Mouse (Mus musculus) liver, adult 2 months (tissue): ENCODE measurements at regions not wholly inside any gene's neighbourhood (a gene's known extent, or its start where the extent isn't known, plus 50 kb on each side); places are given as distances from the start of the nearest gene placed in this dataset.
A peak's percentile ranks its signal among the peaks of the same experiment; 100 is the strongest.
"Not testable (repeated sequence)": the region's sequence is repeated elsewhere in the genome, so short reads cannot be mapped to it uniquely, and the experiment has no call there.

Experiments
- DNase-seq: peaks from one replicate; pipeline ENCODE4 v3.0.0-alpha.2; 2011; ENCODE audit warnings: low read depth, low spot score; ENCODE audit errors: extremely low read depth
- H3K27ac ChIP-seq: fragments of 200-500 bp; replicated peaks from 2 replicates; pipeline ENCODE4 v1.5.1; 2012; ENCODE audit warnings: low read depth, mild to moderate bottlenecking, control low read depth, inconsistent platforms, low read length; ENCODE audit not compliant: insufficient read depth
- H3K27me3 ChIP-seq: fragments of 200-500 bp; 2 replicates; pipeline ENCODE4 v1.6.1; 2012; ENCODE audit warnings: mild to moderate bottlenecking, moderate library complexity, low read length, inconsistent platforms; ENCODE audit not compliant: control insufficient read depth, insufficient read depth
- H3K36me3 ChIP-seq: fragments of 200-500 bp; 2 replicates; pipeline ENCODE4 v1.6.1; 2012; ENCODE audit warnings: low read length, inconsistent platforms; ENCODE audit not compliant: control insufficient read depth, insufficient read depth
- H3K4me1 ChIP-seq: fragments of 200-500 bp; 2 replicates; pipeline ENCODE4 v1.6.1; 2011; ENCODE audit warnings: low read length; ENCODE audit not compliant: control insufficient read depth, insufficient read depth
- H3K4me3 ChIP-seq: fragments of 200-500 bp; 2 replicates; pipeline ENCODE4 v1.5.1; 2011; ENCODE audit warnings: low read depth, mild to moderate bottlenecking, control low read depth, low read length, moderate library complexity; ENCODE audit not compliant: insufficient read depth
- H3K79me2 ChIP-seq: fragments of 200-500 bp; 2 replicates; pipeline ENCODE4 v1.6.1; 2012; ENCODE audit warnings: inconsistent platforms, mild to moderate bottlenecking, low read length, moderate library complexity; ENCODE audit not compliant: control insufficient read depth, insufficient read depth
- H3K9ac ChIP-seq: fragments of 200-500 bp; 2 replicates; pipeline ENCODE4 v1.6.1; 2012; ENCODE audit warnings: low read depth, mild to moderate bottlenecking, control low read depth, inconsistent platforms, low read length
- CTCF ChIP-seq: fragments of 200-500 bp; IDR thresholded peaks from 2 replicates; pipeline ENCODE4 v1.5.1; 2011; ENCODE audit warnings: low read depth, low read length, control low read depth
- POLR2A ChIP-seq: fragments of 200-500 bp; IDR thresholded peaks from 2 replicates; pipeline ENCODE4 v1.6.1; 2011; ENCODE audit warnings: low read length, control low read depth; ENCODE audit not compliant: insufficient read depth; ENCODE audit errors: extremely low read depth
- WGBS: fragments of 180-500 bp; shearing (Covaris S2); methylation state at CpG from one replicate; pipeline ENCODE4 v1.1.7; 2018; 5-methylcytosine and 5-hydroxymethylcytosine counted together

DNA sequence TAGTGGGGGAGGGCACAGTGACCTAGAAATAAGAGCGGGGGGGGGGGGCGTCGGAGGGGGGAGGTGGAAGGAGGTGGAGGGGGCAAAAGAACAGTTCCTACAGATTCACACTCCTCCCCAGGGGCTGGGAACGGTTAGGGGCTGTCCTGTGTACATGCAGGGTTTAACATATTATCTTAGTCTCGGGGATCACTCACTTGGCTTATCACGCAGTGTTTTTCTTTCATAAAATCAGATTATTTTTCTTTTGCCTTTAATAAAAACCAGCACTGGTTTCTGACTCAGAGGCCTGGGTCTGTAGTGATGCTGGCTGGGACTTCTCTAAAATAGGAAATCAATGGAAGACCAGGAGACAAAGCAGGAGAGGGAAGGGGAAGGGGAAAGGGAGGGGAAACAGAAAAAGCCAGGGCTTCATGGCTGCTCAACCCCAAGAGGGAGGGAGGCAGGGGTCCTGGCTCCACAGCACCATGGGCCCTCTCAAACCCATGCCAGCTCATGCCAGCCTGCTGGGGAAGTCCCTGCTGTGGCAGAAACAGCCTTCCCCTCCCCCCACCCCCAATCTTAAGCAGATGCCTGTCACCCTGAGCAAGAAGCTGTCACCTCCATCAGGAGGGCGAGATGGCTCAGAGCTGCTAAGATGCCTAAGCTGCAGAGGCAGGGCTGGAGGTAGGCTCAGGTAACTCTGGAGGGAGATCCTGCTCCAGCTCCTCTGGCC, 108.3 kb upstream of the Syt13 start:
- no peak overlapping the region for H3K27ac ChIP-seq
- no peak for DNase-seq
- TF ChIP-seq POLR2A (no peak), CTCF (no peak)
- no peaks in the 10 kb centered on the region for H3K36me3 ChIP-seq
- no peaks in the 10 kb centered on the region for H3K4me1 ChIP-seq
- WGBS, result 34% methylated on average over 7 of the region's 7 CpGs
- no peak overlapping the region for H3K9ac ChIP-seq
- no peak overlapping the region for H3K4me3 ChIP-seq
- H3K79me2 ChIP-seq, result no peaks in the 10 kb centered on the region
- H3K27me3 ChIP-seq, result no peaks in the 10 kb centered on the region

DNA sequence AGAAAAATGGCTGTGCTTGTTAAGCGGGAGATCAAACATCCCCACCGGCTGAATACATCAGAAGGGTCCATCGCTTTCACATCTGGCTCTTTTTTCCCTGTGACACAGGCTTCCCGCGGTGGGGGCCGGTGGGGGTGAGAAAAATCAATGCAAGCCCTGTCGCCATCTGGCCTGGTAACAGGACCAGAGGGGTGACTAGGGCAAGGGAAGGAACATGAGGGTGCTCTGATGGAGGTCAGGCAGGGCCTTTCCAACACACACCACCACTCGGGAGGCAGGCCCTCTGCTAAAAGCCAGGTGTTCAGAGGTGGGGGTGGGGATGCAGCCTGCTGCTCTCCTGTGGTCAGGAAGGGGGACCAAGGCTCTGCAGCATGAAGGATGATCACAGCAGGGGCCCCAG, 107.5 kb upstream of the Syt13 start:
- TF ChIP-seq CTCF, result no peak
- no peak for TF ChIP-seq POLR2A
- no peak for DNase-seq
- Histone ChIP-seq H3K27me3 (no peaks in the 10 kb centered on the region), H3K27ac (no peak overlapping the region), H3K4me1 (no peaks in the 10 kb centered on the region), H3K9ac (no peak overlapping the region), H3K79me2 (no peaks in the 10 kb centered on the region), H3K4me3 (no peak overlapping the region), H3K36me3 (no peaks in the 10 kb centered on the region)
- WGBS, result 20% methylated on average over 8 of the region's 8 CpGs

GRCm38 (mm10) chr2:92808121-92808520, 106.8 kb upstream of the Syt13 start:
- no peaks in the 10 kb centered on the region for H3K4me1 ChIP-seq
- no peaks in the 10 kb centered on the region for H3K36me3 ChIP-seq
- no peak overlapping the region for H3K9ac ChIP-seq
- H3K4me3 ChIP-seq, result no peak overlapping the region
- 63% methylated on average over 4 of the region's 4 CpGs for WGBS
- H3K79me2 ChIP-seq, result no peaks in the 10 kb centered on the region
- H3K27me3 ChIP-seq, result no peaks in the 10 kb centered on the region
- TF ChIP-seq POLR2A (no peak), CTCF (no peak)
- DNase-seq, result no peak
- H3K27ac ChIP-seq, result no peak overlapping the region

DNA sequence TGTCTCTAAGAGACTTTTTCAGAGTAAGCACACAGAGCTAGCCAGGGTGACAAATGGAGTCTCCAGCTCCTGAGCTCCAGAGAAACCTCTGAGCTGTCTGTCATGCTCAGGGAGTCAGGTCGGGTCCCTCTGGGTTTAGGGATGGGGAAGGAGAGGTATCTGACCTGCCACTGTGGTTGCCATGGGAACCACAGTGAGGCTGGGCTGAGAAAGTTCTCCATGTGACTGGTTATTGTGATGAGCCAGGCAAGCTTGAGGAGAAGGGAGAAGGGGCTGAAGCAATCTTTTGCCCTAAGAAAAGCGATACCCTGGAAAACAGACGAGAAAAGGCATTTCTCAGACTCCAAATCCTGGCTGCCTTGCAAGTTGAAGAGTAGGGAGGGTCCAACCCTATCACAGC, 105.7 kb upstream of the Syt13 start:
- TF ChIP-seq POLR2A (no peak), CTCF (no peak)
- H3K9ac ChIP-seq, result no peak overlapping the region
- no peaks in the 10 kb centered on the region for H3K4me1 ChIP-seq
- no peaks in the 10 kb centered on the region for H3K27me3 ChIP-seq
- DNase-seq, result no peak
- no peak overlapping the region for H3K4me3 ChIP-seq
- no peak overlapping the region for H3K27ac ChIP-seq
- WGBS, result 39% methylated on average over 3 of the region's 3 CpGs
- H3K79me2 ChIP-seq, result no peaks in the 10 kb centered on the region
- no peaks in the 10 kb centered on the region for H3K36me3 ChIP-seq

DNA sequence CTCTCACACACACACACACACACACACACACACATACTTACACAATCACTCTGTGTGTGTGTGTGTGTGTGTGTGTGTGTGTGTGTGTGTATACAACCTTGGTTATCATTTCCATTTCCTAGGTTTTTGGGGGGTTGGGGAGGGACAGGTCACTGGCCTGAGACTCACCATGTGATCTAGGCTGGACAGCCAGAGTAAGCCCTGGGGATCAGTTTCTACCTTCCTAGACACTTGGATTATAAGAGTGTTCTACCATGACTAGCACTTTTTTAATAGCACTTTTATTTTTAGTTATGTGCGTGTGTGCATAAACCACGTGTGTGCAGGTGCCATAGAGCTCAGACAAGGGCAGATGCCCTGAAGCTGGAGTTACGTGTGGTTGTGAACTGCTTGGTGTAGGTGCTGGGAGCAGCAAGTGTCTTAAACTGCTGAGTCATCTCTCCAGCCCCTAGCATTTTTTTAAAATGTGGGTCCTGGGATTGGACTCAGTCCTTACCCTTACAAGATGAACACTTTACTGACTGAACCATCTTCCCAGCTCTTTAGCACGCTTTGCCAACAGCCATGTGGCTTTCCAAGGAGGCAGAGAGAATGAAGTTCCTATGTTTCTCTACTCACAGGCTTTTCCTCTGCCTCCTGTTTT, 105.1 kb upstream of the Syt13 start:
- TF ChIP-seq POLR2A (no peak), CTCF (no peak)
- H3K36me3 ChIP-seq, result no peaks in the 10 kb centered on the region
- H3K4me3 ChIP-seq, result no peak overlapping the region
- no peaks in the 10 kb centered on the region for H3K27me3 ChIP-seq
- no peaks in the 10 kb centered on the region for H3K4me1 ChIP-seq
- H3K9ac ChIP-seq, result no peak overlapping the region
- DNase-seq, result no peak
- whole genome bisulfite sequencing, result 74% methylated on average over 4 of the region's 4 CpGs
- H3K79me2 ChIP-seq, result no peaks in the 10 kb centered on the region
- no peak overlapping the region for H3K27ac ChIP-seq

GRCm38 (mm10) chr2:92810956-92811355, 103.9 kb upstream of the Syt13 start:
- not testable (repeated sequence) for H3K4me1 ChIP-seq, H3K4me3 ChIP-seq, H3K79me2 ChIP-seq, H3K36me3 ChIP-seq, H3K9ac ChIP-seq, H3K27me3 ChIP-seq, H3K27ac ChIP-seq
- peak; percentile 13 for DNase-seq
- peak; percentile 45; the same call in 1 of the 2 replicates for TF ChIP-seq CTCF
- 8% methylated on average over 6 of the region's 6 CpGs for WGBS
